Mouse (Mus musculus) hematopoietic stem cell, adult 5-6 weeks (primary cell): ENCODE data around the gene Akap13. TPM values are rescaled to one million over a fixed set of nuclear protein-coding genes. Genes with fewer than 3 reads are reported as not detected.
"Not testable (repeated sequence)": the region's sequence is repeated elsewhere in the genome, so short reads cannot be mapped to it uniquely, and the experiment has no call there.

Experiments used
- ATAC-seq, 2 experiments: fragments of 125-278 bp in 1 of 2; replicated peaks in 1 of 2; 2 replicates each; pipeline ENCODE4 v1.8.0; 2016 to 2017; ENCODE audit warnings: inconsistent platforms in 2 of 2, mild to moderate bottlenecking in 2 of 2, moderate number of reproducible peaks in 2 of 2, low read depth in 1 of 2, moderate TSS enrichment in 1 of 2; ENCODE audit not compliant: low FRiP score in 2 of 2, poor library complexity in 2 of 2, severe bottlenecking in 2 of 2, insufficient read depth in 1 of 2, low TSS enrichment in 1 of 2
- total RNA-seq: library from RNA; stranded (forward); fragments of 172-1452, 232-1000 nt; gene quantifications from 2 replicates; pipeline ENCODE4 v1.2.3, GENCODE M21; 2017

Akap13 gene
- total RNA-seq, 1 experiment from 2014 or later, result 299 TPM

GRCm38 (mm10) chr7:75791092-75791837 lies 335.9 kb downstream of the Akap13 start:
- not testable (repeated sequence) for ATAC-seq

- no peak for ATAC-seq
Measured at GRCm38 (mm10) chr7:75793091-75793490, 337.8 kb downstream of the Akap13 start.

GRCm38 (mm10) chr7:75793654-75794335 lies 338.5 kb downstream of the Akap13 start:
- no peak for ATAC-seq

GRCm38 (mm10) chr7:75795106-75795505 lies 339.8 kb downstream of the Akap13 start:
- ATAC-seq, result no peak

DNA sequence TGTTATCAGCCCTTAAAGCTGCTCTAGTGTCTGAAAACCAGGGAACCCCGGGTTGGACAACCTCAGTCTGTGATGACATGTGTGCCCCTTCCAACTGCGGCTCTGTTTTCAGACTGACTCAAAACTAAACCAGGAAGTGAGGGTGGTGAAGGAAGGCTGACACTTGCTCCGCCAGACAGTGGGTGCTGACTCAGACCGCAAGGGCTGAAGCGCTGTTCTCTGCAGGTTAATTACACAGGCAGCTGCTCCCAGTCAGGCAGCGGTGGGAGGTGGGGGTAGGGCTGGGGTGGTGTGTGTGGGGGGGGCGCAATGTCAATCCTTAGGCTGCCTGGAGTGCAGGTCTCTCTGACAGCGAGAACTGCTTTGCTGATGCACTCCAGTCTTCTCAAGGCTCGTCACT lies 341.1 kb downstream of the Akap13 start:
- ATAC-seq, result peak; percentile 91 to 94

DNA sequence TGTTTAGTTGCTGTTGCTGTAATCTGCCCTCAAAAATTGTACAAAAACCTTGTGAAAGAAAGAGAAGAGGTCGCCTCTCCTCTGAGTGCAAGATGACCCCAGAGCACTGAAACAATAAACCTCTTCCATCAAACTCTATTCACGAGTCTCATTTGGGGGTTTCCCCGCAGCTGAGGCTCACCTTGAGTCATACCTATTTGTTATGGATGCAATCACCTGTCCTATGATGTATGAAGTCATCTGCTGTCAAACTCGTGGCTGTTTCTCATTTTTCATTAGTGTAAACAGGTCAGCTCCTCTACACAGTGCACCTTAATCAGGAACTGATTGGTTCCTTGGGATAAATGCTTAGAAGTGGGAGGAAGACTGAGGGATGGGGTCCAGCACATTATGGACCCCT lies 345.2 kb downstream of the Akap13 start:
- ATAC-seq, result no peak

DNA sequence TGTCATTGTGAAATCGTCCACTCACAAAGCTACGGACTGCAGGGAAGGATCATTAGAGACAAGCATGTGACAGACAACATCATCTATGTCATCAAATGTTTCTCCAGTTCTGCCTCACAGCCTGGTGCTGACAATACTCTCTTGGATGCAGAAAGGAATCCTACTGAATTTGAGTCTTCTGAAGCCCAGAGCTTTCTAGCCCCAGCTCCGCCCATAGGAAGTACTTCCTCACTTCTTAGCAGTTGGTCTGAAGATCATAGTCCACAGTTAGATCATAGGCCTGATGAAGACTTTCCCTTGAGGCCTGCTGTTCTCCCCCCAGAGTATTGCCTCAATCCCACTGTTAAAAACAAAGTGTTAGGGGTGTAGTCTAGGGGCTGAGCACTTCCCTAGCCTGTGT lies 345.7 kb downstream of the Akap13 start:
- no peak for ATAC-seq

- no peak for ATAC-seq
Measured at GRCm38 (mm10) chr7:75801621-75802358, 346.5 kb downstream of the Akap13 start.

DNA sequence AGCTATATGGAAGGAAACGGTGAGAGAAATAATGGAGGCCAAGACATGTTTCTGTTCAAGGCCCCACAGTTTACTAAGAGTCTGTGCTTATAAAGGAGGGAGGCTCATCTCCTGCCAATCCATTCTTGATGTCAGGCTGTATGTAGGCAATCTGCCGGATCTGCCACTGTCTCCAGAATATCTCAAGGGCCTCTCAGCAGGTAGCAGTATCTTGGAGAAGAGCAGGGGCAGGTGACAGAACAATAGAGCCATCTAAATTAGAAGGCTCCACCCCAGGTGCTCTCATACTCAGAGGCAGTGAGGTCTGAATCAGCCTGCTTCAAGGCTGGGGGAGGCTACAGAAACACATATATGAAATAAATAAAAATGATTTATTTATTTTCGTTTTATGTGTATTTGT lies 347.6 kb downstream of the Akap13 start:
- ATAC-seq, result no peak

Other genes starting within 250 kb of the Akap13 start
- 0.13 TPM in 1 of 2 replicates, not detected in the other for gene Sv2b, start 146.3 kb upstream of the Akap13 start, total RNA-seq